Mouse (Mus musculus) liver, embryonic 13.5 days (tissue): ENCODE data around the gene Gm43191. TPM values are rescaled to one million over a fixed set of nuclear protein-coding genes. Genes with fewer than 3 reads are reported as not detected.

Source experiments
- polyA plus RNA-seq: library from polyadenylated mRNA; unstranded; fragments of >200 nt; fragmentation: Nextera tagmentation; extraction: Ambion mirVana; gene quantifications from 2 replicates; pipeline ENCODE4 v1.2.1, GENCODE M21; 2015

Gene Gm43191
- polyA plus RNA-seq, 1 experiment from 2014 or later: not detected

Other genes with a start within 250 kb of the Gm43191 start
- 40.3 and 43.3 TPM in 2 replicates for gene Rtca, start 173.1 kb downstream of the Gm43191 start, polyA plus RNA-seq
- gene Dbt, start 168.2 kb downstream of the Gm43191 start, polyA plus RNA-seq: 9.1 and 11.9 TPM in 2 replicates
- 3.3 and 3.4 TPM in 2 replicates for gene Lrrc39, start 118.3 kb downstream of the Gm43191 start, polyA plus RNA-seq
- 20.7 and 27.2 TPM in 2 replicates for gene Sass6, start 86.3 kb downstream of the Gm43191 start, polyA plus RNA-seq
- gene Trmt13, start 66.7 kb downstream of the Gm43191 start, polyA plus RNA-seq: 9.5 and 11.8 TPM in 2 replicates
- gene Mfsd14a, start 18.6 kb downstream of the Gm43191 start, polyA plus RNA-seq: 35.5 and 42.8 TPM in 2 replicates
- gene Slc35a3, start 31.6 kb upstream of the Gm43191 start, polyA plus RNA-seq: 7.9 and 10.3 TPM in 2 replicates
- 4.4 and 6.0 TPM in 2 replicates for gene Agl, start 126.9 kb upstream of the Gm43191 start, polyA plus RNA-seq
- gene Frrs1, start 178.2 kb upstream of the Gm43191 start, polyA plus RNA-seq: 37.6 and 46.4 TPM in 2 replicates